Mouse (Mus musculus) heart, embryonic 16.5 days (tissue): ENCODE measurements around the gene Cacna2d4. TPM values are rescaled to one million over a fixed set of nuclear protein-coding genes. Genes with fewer than 3 reads are reported as not detected.
"Not testable (repeated sequence)": the region's sequence is repeated elsewhere in the genome, so short reads cannot be mapped to it uniquely, and the experiment has no call there.

Source experiments
- ATAC-seq: fragments of 200-750 bp; cut with Nextera tagmentation; replicated peaks from 2 replicates; pipeline ENCODE4 v1.8.0; 2017; ENCODE audit warnings: moderate number of reproducible peaks; ENCODE audit not compliant: insufficient read depth, low FRiP score; ENCODE audit errors: extremely low read depth
- H3K27ac ChIP-seq: fragments of 300-500 bp; sonication (generic); 2 replicates; pipeline ENCODE4 v1.5.1; 2014; ENCODE audit warnings: mild to moderate bottlenecking, low read length, control low read depth, moderate library complexity
- H3K27me3 ChIP-seq: fragments of 300-500 bp; sonication (generic); 2 replicates; pipeline ENCODE4 v1.6.1; 2014; ENCODE audit warnings: low read length, mixed read lengths; ENCODE audit not compliant: control insufficient read depth, insufficient read depth
- H3K36me3 ChIP-seq: fragments of 300-500 bp; sonication (generic); 2 replicates; pipeline ENCODE4 v1.6.1; 2014; ENCODE audit not compliant: control insufficient read depth, insufficient read depth
- H3K4me1 ChIP-seq: fragments of 300-500 bp; sonication (generic); 2 replicates; pipeline ENCODE4 v1.6.1; 2014; ENCODE audit warnings: low read length, mixed read lengths; ENCODE audit not compliant: control insufficient read depth, insufficient read depth
- H3K4me2 ChIP-seq: fragments of 300-500 bp; sonication (generic); 2 replicates; pipeline ENCODE4 v1.6.1; 2014; ENCODE audit warnings: low read depth, mild to moderate bottlenecking, control low read depth, low read length
- H3K4me3 ChIP-seq: fragments of 300-500 bp; sonication (generic); 2 replicates; pipeline ENCODE4 v1.5.1; 2014; ENCODE audit warnings: mild to moderate bottlenecking, control low read depth, low read length
- H3K9ac ChIP-seq: fragments of 300-500 bp; sonication (generic); 2 replicates; pipeline ENCODE4 v1.6.1; 2014; ENCODE audit warnings: low read length, control low read depth
- H3K9me3 ChIP-seq: fragments of 300-500 bp; sonication (generic); replicated peaks from 2 replicates; pipeline ENCODE4 v1.6.1; 2016; ENCODE audit warnings: low read length; ENCODE audit not compliant: control insufficient read depth
- WGBS: fragments of 180-500 bp; shearing (Covaris S2); extraction: QIAGEN DNeasy Blood & Tissue Kit; methylation state at CpG from one replicate; pipeline ENCODE4 v1.1.7; 2014; 5-methylcytosine and 5-hydroxymethylcytosine counted together
- polyA plus RNA-seq: library from polyadenylated mRNA; unstranded; fragments of >200 nt; fragmentation: Nextera tagmentation; extraction: Ambion mirVana; gene quantifications from 2 replicates; pipeline ENCODE4 v1.2.1, GENCODE M21; 2015

Cacna2d4 gene
- polyA plus RNA-seq, 1 experiment from 2014 or later = 0.45 TPM

DNA sequence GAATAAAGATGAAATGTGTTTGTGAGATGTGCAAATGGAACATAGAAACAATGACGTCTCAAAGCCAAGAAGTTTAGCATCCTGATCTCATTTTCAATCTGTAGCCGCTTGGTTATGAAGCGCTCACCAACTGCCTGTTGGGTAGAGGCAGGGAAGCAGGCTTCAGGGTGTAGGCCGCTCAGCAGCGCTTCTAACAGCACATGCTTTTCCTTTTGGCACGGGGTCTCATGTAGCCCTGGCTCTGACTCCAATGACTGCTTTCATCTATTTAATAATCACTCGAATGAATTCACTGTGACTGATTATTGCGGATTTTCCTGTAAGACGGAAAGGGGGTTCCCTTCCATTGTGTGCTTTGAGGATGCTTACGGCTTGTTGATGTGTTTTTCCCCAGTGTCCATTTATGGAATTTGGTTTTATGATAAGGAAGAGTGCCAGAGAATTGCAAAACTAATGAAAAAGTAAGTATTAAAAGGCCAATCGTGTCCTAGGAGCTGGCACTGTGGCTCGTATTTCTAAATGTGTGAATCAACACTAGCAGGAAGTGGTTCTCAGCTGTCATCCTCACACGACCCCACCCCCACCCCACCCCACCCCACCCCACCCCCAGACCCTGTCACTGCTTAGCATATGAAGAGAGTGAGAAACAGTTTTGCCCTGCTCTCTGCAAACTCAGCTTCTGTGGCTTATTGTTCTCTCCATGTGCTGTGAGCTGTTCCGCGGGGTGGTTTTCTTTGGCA is 37.6 kb upstream of the Cacna2d4 start:
- Histone ChIP-seq H3K36me3 (no peaks in the 10 kb centered on the region), H3K4me2 (no peak overlapping the region), H3K4me1 (peaks cover 50% of the 10 kb centered on the region), H3K9me3 (no peaks in the 10 kb centered on the region), H3K27ac (no peak overlapping the region), H3K27me3 (no peaks in the 10 kb centered on the region), H3K4me3 (no peak overlapping the region), H3K9ac (no peak overlapping the region)
- no peak for ATAC-seq
- WGBS = 56% methylated on average over 15 of the region's 15 CpGs

DNA sequence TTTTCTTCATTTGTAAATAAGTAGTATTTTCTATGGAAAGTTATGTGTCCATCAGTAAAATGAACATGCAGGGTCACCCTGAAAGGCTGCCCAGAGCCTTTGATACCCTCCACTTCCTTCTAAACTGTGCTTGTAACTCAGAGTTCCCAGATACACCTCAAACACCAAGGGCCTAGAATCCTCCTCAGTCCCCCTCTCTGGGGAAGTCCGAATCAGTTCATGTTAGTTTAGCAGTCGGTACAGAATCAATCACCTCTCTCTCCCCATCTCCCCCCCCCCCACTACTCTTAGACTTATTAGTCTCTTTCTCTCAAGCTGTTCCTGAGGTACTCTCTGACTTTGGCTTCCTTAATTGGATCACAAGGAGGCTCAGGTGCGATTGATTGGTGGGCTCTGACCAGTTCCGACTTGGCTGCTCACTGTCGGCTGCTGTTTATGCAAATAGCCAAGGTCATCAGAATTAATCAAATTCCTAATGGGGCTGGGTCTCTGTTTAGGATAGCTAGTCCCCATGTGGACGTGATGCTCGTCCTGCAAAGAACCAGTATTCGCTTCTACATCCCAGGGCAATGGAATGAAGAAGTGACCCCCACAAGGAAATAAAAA is 36.9 kb upstream of the Cacna2d4 start:
- H3K36me3 ChIP-seq = no peaks in the 10 kb centered on the region
- no peaks in the 10 kb centered on the region for H3K27me3 ChIP-seq
- no peak overlapping the region for H3K9ac ChIP-seq
- no peak overlapping the region for H3K27ac ChIP-seq
- ATAC-seq = no peak
- peaks cover 54% of the 10 kb centered on the region for H3K4me1 ChIP-seq
- no peak overlapping the region for H3K4me3 ChIP-seq
- WGBS = 59% methylated on average over 8 of the region's 8 CpGs
- no peaks in the 10 kb centered on the region for H3K9me3 ChIP-seq
- no peak overlapping the region for H3K4me2 ChIP-seq

DNA sequence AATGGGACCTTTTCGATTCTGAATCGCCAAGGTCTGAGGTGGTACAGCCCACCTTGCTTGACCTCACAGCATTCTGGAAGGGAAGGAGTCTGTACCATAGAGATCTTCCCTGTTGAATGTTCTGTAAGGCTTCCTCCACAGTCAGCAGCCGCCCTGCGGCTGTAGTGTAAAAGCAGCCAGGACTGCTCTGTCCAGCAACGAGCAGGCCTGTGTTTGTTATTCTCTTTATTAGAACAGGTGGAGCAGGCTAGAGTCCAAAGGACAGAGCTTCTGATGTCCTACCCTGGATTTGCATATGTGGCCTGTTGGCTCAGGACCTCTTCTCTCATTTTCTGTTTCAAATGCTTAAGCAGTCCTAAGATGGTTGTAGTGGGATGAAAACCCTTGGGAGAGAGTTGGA is 36.0 kb upstream of the Cacna2d4 start:
- Histone ChIP-seq H3K4me2 (no peak overlapping the region), H3K9me3 (no peaks in the 10 kb centered on the region), H3K27ac (peak overlapping the region; percentile 58), H3K9ac (no peak overlapping the region; the same call in 1 of the 2 replicates), H3K27me3 (no peaks in the 10 kb centered on the region), H3K4me3 (no peak overlapping the region), H3K4me1 (peaks cover 62% of the 10 kb centered on the region), H3K36me3 (no peaks in the 10 kb centered on the region)
- ATAC-seq = no peak
- WGBS = 53% methylated on average over 5 of the region's 5 CpGs

DNA sequence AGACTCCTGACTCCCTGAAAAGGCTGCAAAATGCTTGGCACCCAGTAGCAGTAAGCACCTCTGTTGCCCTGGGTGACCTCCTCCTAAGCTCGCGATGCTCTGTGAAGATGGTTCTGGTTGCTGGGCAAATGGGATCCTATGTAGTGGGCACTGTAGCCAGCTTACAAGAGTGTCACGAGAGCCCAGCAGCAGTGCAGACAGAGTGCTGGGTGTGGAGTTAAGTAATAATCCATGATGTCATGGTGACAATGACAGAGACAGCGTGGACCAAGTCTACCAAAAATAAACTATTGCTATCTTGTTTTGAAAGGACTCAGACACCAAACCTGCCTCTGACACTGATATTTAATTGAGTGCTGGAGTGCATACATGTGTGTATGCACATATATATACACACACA is 34.8 kb upstream of the Cacna2d4 start:
- H3K4me2 ChIP-seq = no peak overlapping the region
- H3K9ac ChIP-seq = no peak overlapping the region
- H3K4me3 ChIP-seq = no peak overlapping the region
- H3K27me3 ChIP-seq = no peaks in the 10 kb centered on the region
- ATAC-seq = peak; percentile 51; the same call in 1 of the 2 replicates
- 55% methylated on average over 4 of the region's 4 CpGs for WGBS
- no peaks in the 10 kb centered on the region for H3K36me3 ChIP-seq
- peaks cover 63% of the 10 kb centered on the region for H3K4me1 ChIP-seq
- H3K27ac ChIP-seq = 0 out of 2 replicates have a peak overlapping the region, but pooled peaks have one; percentile 22
- no peaks in the 10 kb centered on the region for H3K9me3 ChIP-seq

DNA sequence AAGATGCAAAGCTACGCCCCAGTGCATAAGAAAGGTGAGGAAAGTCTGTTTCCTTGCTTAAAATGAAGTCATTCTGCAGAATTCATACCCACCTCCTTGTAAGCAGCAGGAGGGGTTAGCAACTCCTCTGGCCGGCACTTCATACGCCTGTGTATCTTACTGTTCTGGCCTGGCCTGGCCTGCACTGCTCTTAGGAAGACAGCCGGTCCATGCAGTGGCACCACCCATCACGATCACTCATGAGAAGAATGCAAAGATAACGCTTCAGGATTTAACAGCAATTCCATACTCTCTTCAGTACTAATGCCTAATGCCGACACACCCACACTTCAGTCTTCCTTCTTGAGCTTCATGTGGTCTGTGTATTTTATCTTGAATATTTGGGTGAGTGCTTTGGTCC is 32.0 kb upstream of the Cacna2d4 start:
- H3K9ac ChIP-seq = no peak overlapping the region
- 47% methylated on average over 7 of the region's 7 CpGs for WGBS
- H3K9me3 ChIP-seq = no peaks in the 10 kb centered on the region
- 0 out of 2 replicates have a peak overlapping the region, but pooled peaks have one; percentile 42 for H3K27ac ChIP-seq
- H3K27me3 ChIP-seq = no peaks in the 10 kb centered on the region
- no peak; the same call in 1 of the 2 replicates for ATAC-seq
- H3K36me3 ChIP-seq = no peaks in the 10 kb centered on the region
- H3K4me2 ChIP-seq = no peak overlapping the region
- H3K4me1 ChIP-seq = peaks cover 42% of the 10 kb centered on the region
- H3K4me3 ChIP-seq = no peak overlapping the region

DNA sequence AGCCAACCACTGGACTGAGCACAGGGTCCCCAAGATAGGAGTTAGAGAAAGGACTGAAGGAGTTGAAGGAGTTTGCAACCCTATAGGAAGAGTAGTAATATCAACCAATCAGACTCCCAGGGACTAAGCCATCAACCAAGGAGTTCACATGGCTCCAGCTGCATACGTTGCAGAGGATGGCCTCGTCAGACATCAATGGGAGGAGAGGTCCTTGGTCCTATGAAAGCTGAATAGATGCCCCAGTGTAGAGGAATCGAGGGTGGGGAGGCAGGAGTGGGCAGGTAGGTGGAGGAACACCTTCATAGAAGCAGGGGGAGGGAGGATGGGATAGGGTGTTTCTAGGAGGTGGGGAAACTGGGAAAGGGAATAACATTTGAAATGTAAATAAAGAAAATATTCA is 31.4 kb upstream of the Cacna2d4 start:
- WGBS = 60% methylated on average over 3 of the region's 3 CpGs
- Histone ChIP-seq H3K27me3 (no peaks in the 10 kb centered on the region), H3K9me3 (no peaks in the 10 kb centered on the region), H3K36me3 (no peaks in the 10 kb centered on the region), H3K4me2 (no peak overlapping the region), H3K4me3 (no peak overlapping the region), H3K27ac (peak overlapping the region; percentile 42; the same call in 1 of the 2 replicates), H3K4me1 (peaks cover 37% of the 10 kb centered on the region), H3K9ac (no peak overlapping the region)
- ATAC-seq = no peak

DNA sequence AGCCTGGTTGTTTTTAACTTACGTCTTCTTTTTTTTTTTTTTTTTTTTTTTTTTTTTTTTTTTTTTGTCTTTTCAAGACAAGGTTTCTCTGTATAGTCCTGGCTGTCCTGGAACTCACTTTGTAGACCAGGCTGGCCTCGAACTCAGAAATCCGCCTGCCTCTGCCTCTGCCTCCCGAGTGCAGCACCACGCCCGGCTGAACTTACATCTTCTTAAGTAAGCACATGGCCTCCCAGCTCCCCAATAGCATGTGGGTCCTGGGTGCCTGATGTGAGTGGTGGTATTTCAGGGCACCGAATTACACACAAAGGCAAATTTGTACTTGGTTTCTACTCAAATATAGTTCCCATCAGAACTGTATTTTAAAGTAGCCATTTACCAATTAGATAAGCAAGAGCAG is 30.3 kb upstream of the Cacna2d4 start:
- not testable (repeated sequence) for H3K9me3 ChIP-seq, H3K36me3 ChIP-seq, H3K27ac ChIP-seq, H3K9ac ChIP-seq, ATAC-seq, H3K4me2 ChIP-seq, H3K27me3 ChIP-seq, H3K4me3 ChIP-seq
- H3K4me1 ChIP-seq = peaks cover 28% of the 10 kb centered on the region
- 91% methylated on average over 7 of the region's 7 CpGs for WGBS

DNA sequence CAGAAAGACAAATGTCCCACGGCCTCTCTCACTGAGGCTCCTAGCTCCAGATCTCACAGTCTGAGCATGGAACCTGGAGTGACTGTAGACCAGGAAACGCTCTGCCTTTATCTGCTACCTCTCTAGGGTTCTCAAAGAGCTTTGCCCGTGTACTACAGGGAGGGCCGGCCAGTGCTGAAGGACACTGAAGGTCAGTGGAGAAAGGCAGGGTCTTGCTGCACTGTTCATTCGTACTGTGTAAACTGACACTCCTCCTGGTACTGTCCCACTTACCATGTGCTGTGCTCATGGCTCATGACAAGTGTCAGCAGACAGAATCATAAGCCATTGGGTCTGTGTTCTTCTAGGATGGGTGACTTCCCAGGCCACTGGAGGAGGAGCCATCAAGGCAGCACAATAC is 23.0 kb upstream of the Cacna2d4 start:
- no peak overlapping the region for H3K4me2 ChIP-seq
- H3K27ac ChIP-seq = peak overlapping the region; percentile 92
- ATAC-seq = peak; percentile 70

DNA sequence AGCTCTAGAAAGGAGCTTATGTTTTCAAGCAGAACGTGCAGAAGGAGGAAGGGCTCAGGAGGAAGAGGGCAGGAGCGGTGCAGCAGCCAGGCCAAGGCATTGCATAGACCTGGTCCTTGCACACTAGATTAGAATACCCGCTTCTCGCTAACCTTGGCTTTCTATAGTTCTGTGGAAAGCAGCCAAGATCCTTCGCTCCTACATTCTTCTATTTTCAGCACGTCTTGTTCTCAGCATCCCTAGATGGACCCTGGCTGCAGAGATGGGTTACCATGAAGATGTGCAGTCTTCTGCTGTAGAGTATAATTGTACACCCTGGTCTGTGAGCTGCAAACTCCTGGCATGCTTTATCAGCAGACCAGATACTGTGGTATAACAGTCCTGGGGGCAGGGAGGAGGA is 22.1 kb upstream of the Cacna2d4 start:
- Histone ChIP-seq H3K27ac (peak overlapping the region; percentile 92), H3K4me3 (no peak overlapping the region), H3K4me1 (peaks cover 21% of the 10 kb centered on the region), H3K9ac (no peak overlapping the region), H3K4me2 (peak overlapping the region; percentile 24), H3K9me3 (no peaks in the 10 kb centered on the region), H3K27me3 (no peaks in the 10 kb centered on the region), H3K36me3 (no peaks in the 10 kb centered on the region)
- WGBS = 36% methylated on average over 6 of the region's 6 CpGs
- peak; percentile 68 for ATAC-seq

More for the DNA sequence above, 23.0 kb upstream of the Cacna2d4 start:
- Histone ChIP-seq H3K9ac (peak overlapping the region; percentile 40; the same call in 1 of the 2 replicates), H3K36me3 (no peaks in the 10 kb centered on the region), H3K9me3 (no peaks in the 10 kb centered on the region), H3K27me3 (no peaks in the 10 kb centered on the region), H3K4me1 (peaks cover 21% of the 10 kb centered on the region), H3K4me3 (no peak overlapping the region)
- WGBS = 44% methylated on average over 5 of the region's 5 CpGs
